ENCODE assay signal across 12 mouse cellular contexts in genomic region chr4:116402708-116403107, GRCm38 (mm10).
DNase-seq lines count a peak whose midpoint lies in the region; ATAC-seq lines count a peak whose summit lies in the region.
"Had no signal": no experiment of that assay in that cellular context is flagged by ENCODE, and none has a peak within 500 bp of the region (broad histone marks: within the 10 kb centered on the region; RNA-seq: fewer than 3 reads in every experiment).

No protein-coding gene starts in this region.

- 73% methylated on average over 1 of the region's 1 CpGs for WGBS in heart, embryonic 12.5 days
- WGBS in liver, embryonic 13.5 days (ENCODE audit: insufficient replicate concordance) = 59% methylated on average over 1 of the region's 1 CpGs

- peak; percentile 45; the same call in 1 of the 2 replicates for ATAC-seq in heart, embryonic 12.5 days (ENCODE audit: insufficient number of reproducible peaks, low FRiP score)
- ATAC-seq in liver, embryonic 13.5 days (ENCODE audit: low read depth) = peak; percentile 77

- H3K9ac ChIP-seq in heart, embryonic 12.5 days = no peak overlapping the region
- H3K9ac ChIP-seq in liver, embryonic 13.5 days = no peak overlapping the region
- H3K9ac ChIP-seq: embryonic facial prominence, embryonic 15.5 days had no signal

- no peak overlapping the region for H3K4me2 ChIP-seq in heart, embryonic 12.5 days
- H3K4me2 ChIP-seq in liver, embryonic 13.5 days = no peak overlapping the region
- H3K4me2 ChIP-seq: embryonic facial prominence, embryonic 15.5 days had no signal

- peaks cover 10% of the 10 kb centered on the region for H3K4me1 ChIP-seq in heart, embryonic 12.5 days (replicated peaks)
- H3K4me1 ChIP-seq in liver, embryonic 13.5 days (replicated peaks) = peaks cover 19% of the 10 kb centered on the region
- H3K4me1 ChIP-seq: embryonic facial prominence, embryonic 15.5 days had no signal

- no peaks in the 10 kb centered on the region for H3K27me3 ChIP-seq in heart, embryonic 12.5 days (replicated peaks)
- H3K27me3 ChIP-seq in liver, embryonic 13.5 days = no peaks in the 10 kb centered on the region
- H3K27me3 ChIP-seq: embryonic facial prominence, embryonic 15.5 days had no signal

- no peaks in the 10 kb centered on the region for H3K9me3 ChIP-seq in heart, embryonic 12.5 days (replicated peaks)
- H3K9me3 ChIP-seq in liver, embryonic 13.5 days (replicated peaks) = no peaks in the 10 kb centered on the region
- H3K9me3 ChIP-seq: embryonic facial prominence, embryonic 15.5 days had no signal

- H3K27ac ChIP-seq in heart, embryonic 12.5 days (ENCODE audit: poor library complexity, severe bottlenecking) = no peak overlapping the region
- H3K27ac ChIP-seq in liver, embryonic 13.5 days = no peak overlapping the region
- H3K27ac ChIP-seq: embryonic facial prominence, embryonic 15.5 days; heart, adult 2 months had no signal

- no peaks in the 10 kb centered on the region for H3K36me3 ChIP-seq in heart, embryonic 12.5 days
- H3K36me3 ChIP-seq in liver, embryonic 13.5 days = no peaks in the 10 kb centered on the region
- H3K36me3 ChIP-seq: embryonic facial prominence, embryonic 15.5 days had no signal

- DNase-seq in heart, adult 9 months (ENCODE audit: low spot score in 2 of 2) = no peak
- DNase-seq in 416B (ENCODE audit: low read depth) (peak; percentile 51), NIH3T3 (ENCODE audit: low read depth) (peak; percentile 20)
- peak; percentile 14 for DNase-seq in liver, embryonic 13.5 days
- no peak for DNase-seq in retina, postnatal 1 day
- DNase-seq in cerebellum, adult 18-20 months = no peak
- DNase-seq in lung, postnatal 4 days = no peak
- DNase-seq: heart, adult 2 months; layer of hippocampus, adult 9-11 months; thymus, postnatal 36 days had no signal

- no peak overlapping the region for H3K4me3 ChIP-seq in heart, embryonic 12.5 days
- H3K4me3 ChIP-seq in liver, embryonic 13.5 days (replicated peaks) = no peak overlapping the region
- H3K4me3 ChIP-seq: embryonic facial prominence, embryonic 15.5 days; heart, adult 2 months had no signal

Comparison
In these comparisons a context has a peak if more than half of its experiments do, and no peak if none do; other contexts are left out.
1. DNase-seq: peak in 416B (single experiment), NIH3T3 (single experiment) and liver, embryonic 13.5 days (single experiment); none in heart, adult 9 months (0 of 2), retina, postnatal 1 day (single experiment), cerebellum, adult 18-20 months (0 of 2) and lung, postnatal 4 days (0 of 2).